Mouse (Mus musculus) MEL (cell line): ENCODE results near the gene Slc25a44. TPM values are rescaled to one million over a fixed set of nuclear protein-coding genes. Genes with fewer than 3 reads are reported as not detected.
A peak's percentile ranks its signal among the peaks of the same experiment; 100 is the strongest.
"Not testable (repeated sequence)": the region's sequence is repeated elsewhere in the genome, so short reads cannot be mapped to it uniquely, and the experiment has no call there.

Experiments
- DNase-seq: peaks from one replicate; pipeline ENCODE4 v3.0.0; 2011; ENCODE audit warnings: low read depth, low spot score
- H3K27ac ChIP-seq: 2 replicates; pipeline ENCODE4 v1.5.1; 2012; ENCODE audit warnings: low read depth, mild to moderate bottlenecking, control low read depth, low read length, moderate library complexity; ENCODE audit not compliant: control insufficient read depth
- H3K27me3 ChIP-seq, 2 experiments: fragments of 150-350 bp in 1 of 2; sonication (generic) in 1 of 2; 2 replicates each; pipeline ENCODE4 v1.6.1; 2012; ENCODE audit warnings: low read length in 2 of 2, mild to moderate bottlenecking in 2 of 2, improper control_type of control experiment in 1 of 2, moderate library complexity in 1 of 2; ENCODE audit not compliant: insufficient read depth in 2 of 2, control insufficient read depth in 1 of 2
- H3K36me3 ChIP-seq, 2 experiments: 2 replicates each; pipeline ENCODE4 v1.6.1; 2012 to 2014; ENCODE audit warnings: low read length in 2 of 2, improper control_type of control experiment in 1 of 2, inconsistent platforms in 1 of 2, mild to moderate bottlenecking in 1 of 2; ENCODE audit not compliant: insufficient read depth in 2 of 2, control insufficient read depth in 1 of 2
- H3K4me1 ChIP-seq, 2 experiments: fragments of 150-350 bp in 1 of 2; sonication (generic) in 1 of 2; 2 replicates each; pipeline ENCODE4 v1.6.1; 2012; ENCODE audit warnings: low read length in 2 of 2, improper control_type of control experiment in 1 of 2, mild to moderate bottlenecking in 1 of 2; ENCODE audit not compliant: insufficient read depth in 2 of 2, control insufficient read depth in 1 of 2
- H3K4me3 ChIP-seq, 2 experiments: fragments of 150-350 bp in 1 of 2; sonication (generic) in 1 of 2; 2 replicates each; pipeline ENCODE4 v1.5.1; 2012; ENCODE audit warnings: low read depth in 2 of 2, low read length in 2 of 2, mild to moderate bottlenecking in 2 of 2, moderate library complexity in 2 of 2, control low read depth in 1 of 2, improper control_type of control experiment in 1 of 2; ENCODE audit not compliant: control insufficient read depth in 1 of 2, insufficient read depth in 1 of 2
- H3K79me2 ChIP-seq: 2 replicates; pipeline ENCODE4 v1.6.1; 2012; ENCODE audit warnings: mild to moderate bottlenecking, low read length, moderate library complexity; ENCODE audit not compliant: control insufficient read depth, poor library complexity, insufficient read depth
- H3K9ac ChIP-seq: 2 replicates; pipeline ENCODE4 v1.6.1; 2012; ENCODE audit warnings: low read depth, mild to moderate bottlenecking, control low read depth, low read length, moderate library complexity; ENCODE audit not compliant: control insufficient read depth, poor library complexity, severe bottlenecking
- H3K9me3 ChIP-seq: fragments of 150-350 bp; sonication (generic); replicated peaks from 2 replicates; pipeline ENCODE4 v1.6.1; 2012; ENCODE audit warnings: mild to moderate bottlenecking, low read length, improper control_type of control experiment, moderate library complexity; ENCODE audit not compliant: insufficient read depth
- POLR2A ChIP-seq, 2 experiments: IDR thresholded peaks; 2 replicates each; pipeline ENCODE4 v1.6.1; 2011 to 2012; ENCODE audit warnings: low read length in 2 of 2, mild to moderate bottlenecking in 2 of 2, control low read depth in 1 of 2, improper control_type of control experiment in 1 of 2, low read depth in 1 of 2, moderate library complexity in 1 of 2; ENCODE audit not compliant: control insufficient read depth in 1 of 2, insufficient read depth in 1 of 2, poor library complexity in 1 of 2
- TBP ChIP-seq: IDR thresholded peaks from 2 replicates; pipeline ENCODE4 v1.8.0; 2011; ENCODE audit warnings: low read depth, low read length, improper control_type of control experiment
- ZMIZ1 ChIP-seq: IDR thresholded peaks from 2 replicates; pipeline ENCODE4 v1.6.1; 2012; ENCODE audit warnings: low read depth, mild to moderate bottlenecking, inconsistent platforms, low read length, improper control_type of control experiment, moderate library complexity
- polyA plus RNA-seq, 2 experiments: library from polyadenylated mRNA; stranded (reverse) in 1 of 2; unstranded in 1 of 2; fragments of >175 nt in 1 of 2; fragments of >200 nt in 1 of 2; gene quantifications; 2 replicates each; pipeline versions ENCODE4 v1.2.1 to v1.2.4; 2012; ENCODE audit warnings: low replicate concordance in 2 of 2, low read depth in 1 of 2; ENCODE audit not compliant: insufficient read length in 2 of 2, insufficient read depth in 1 of 2, missing spikeins in 1 of 2
- total RNA-seq: library from RNA; depleted of rRNA; stranded (reverse); fragments of 300-350 nt; gene quantifications from 2 replicates; pipeline ENCODE4 v1.2.3, GENCODE M21; 2012

Slc25a44 gene
- total and polyA plus RNA-seq, 3 experiments = 30.5 to 34.6 TPM; not detected in 1

DNA sequence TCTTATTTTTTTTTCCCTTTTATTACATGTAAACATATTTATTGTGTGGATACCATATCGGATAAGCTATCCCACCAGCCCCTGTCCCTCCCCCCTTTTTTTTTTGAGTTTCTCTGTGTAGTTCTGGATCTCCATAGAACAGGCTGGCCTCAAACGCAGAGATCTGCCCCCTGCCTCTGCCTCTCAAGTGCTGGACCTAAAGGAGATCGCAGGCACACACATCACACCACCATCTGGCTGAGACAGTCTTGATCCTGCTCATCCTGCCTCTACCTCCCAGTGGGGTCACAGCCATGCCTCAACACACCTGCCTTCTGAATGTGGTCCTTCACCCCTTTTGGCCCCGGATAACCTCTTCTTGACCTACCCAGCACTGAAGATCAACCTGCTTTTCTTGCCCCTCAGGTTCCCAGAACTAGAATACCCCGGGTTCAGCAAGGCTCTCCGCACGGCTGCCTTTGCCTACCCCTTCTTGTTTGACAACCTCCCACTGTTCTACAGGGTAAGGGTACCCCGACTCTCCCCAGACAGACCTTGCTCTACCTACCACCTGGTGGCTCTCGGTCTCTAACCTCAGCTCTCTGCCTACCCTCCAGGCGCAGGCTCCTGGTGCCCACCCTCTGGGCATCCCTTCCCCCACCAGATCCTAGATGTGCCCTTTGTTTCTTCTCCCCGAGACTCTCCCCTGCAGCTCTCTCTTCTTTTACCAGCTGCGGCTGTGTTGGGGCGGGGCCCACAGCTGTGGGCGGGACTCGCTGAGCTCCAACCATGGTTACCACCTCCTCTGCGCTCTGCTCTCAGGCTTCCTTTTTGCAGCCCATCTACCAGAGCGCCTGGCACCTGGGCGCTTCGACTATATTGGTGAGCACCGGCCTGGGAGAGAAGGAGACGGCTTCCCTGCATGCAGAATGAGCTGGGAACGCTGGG, 43.3 kb downstream of the Slc25a44 start:
- H3K9me3 ChIP-seq, H3K27ac ChIP-seq, H3K27me3 ChIP-seq, H3K79me2 ChIP-seq, H3K36me3 ChIP-seq, H3K4me1 ChIP-seq: not testable (repeated sequence)
- DNase-seq = peak; percentile 74
- H3K4me3 ChIP-seq = peak overlapping the region; percentile 16 to 47; a peak in 2 of 4 replicates
- peak overlapping the region; percentile 35; the same call in 1 of the 2 replicates for H3K9ac ChIP-seq

DNA sequence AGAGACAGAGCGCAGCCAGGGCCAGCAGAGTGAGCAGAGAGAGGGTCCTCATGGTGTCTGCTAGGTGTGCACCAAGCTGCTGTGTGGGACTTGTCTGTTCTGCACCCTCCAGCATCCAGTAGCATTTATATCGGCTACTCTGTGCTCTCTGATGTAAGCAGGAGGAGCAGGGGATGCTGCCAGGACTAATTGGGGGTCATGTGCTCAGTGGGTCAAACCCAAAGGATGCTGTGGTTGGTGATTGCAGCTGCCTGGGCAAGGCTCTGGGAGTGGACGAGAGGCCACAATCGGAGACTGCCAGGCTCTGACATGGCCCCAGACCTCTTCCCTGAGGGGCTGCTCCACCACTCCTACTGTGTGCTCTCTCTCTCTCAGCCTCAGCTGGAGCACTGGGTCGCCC, 46.3 kb downstream of the Slc25a44 start, which contains the start of gene Bglap2:
Gene Bglap2 (minus strand): TSS at position 101 of the 400 bp plus-strand sequence.
- H3K79me2 ChIP-seq, H3K27ac ChIP-seq, H3K36me3 ChIP-seq, H3K4me1 ChIP-seq, DNase-seq, H3K4me3 ChIP-seq, H3K9me3 ChIP-seq, H3K9ac ChIP-seq, H3K27me3 ChIP-seq: not testable (repeated sequence)

DNA sequence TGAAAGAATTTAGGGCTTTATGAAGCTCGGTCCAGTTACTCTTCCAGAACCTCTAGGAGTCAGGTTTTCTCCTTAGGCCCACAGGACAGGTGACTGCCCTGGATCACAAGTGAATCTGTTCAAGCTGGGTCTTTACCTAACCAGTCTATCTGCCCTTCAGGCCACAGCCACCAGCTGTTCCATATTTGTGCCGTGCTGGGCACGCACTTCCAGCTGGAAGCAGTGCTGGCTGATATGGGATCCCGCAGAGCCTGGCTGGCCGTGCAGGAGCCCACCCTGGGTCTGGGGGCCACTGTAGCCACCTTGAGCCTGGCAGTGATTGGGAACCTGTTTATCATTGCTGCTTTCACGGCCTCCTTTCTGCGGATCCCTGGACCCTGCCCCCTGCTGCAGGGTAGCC, 48.3 kb downstream of the Slc25a44 start:
- not testable (repeated sequence) for H3K27ac ChIP-seq, H3K9me3 ChIP-seq, DNase-seq, H3K9ac ChIP-seq, H3K4me1 ChIP-seq, H3K79me2 ChIP-seq, H3K36me3 ChIP-seq, H3K4me3 ChIP-seq, H3K27me3 ChIP-seq

DNA sequence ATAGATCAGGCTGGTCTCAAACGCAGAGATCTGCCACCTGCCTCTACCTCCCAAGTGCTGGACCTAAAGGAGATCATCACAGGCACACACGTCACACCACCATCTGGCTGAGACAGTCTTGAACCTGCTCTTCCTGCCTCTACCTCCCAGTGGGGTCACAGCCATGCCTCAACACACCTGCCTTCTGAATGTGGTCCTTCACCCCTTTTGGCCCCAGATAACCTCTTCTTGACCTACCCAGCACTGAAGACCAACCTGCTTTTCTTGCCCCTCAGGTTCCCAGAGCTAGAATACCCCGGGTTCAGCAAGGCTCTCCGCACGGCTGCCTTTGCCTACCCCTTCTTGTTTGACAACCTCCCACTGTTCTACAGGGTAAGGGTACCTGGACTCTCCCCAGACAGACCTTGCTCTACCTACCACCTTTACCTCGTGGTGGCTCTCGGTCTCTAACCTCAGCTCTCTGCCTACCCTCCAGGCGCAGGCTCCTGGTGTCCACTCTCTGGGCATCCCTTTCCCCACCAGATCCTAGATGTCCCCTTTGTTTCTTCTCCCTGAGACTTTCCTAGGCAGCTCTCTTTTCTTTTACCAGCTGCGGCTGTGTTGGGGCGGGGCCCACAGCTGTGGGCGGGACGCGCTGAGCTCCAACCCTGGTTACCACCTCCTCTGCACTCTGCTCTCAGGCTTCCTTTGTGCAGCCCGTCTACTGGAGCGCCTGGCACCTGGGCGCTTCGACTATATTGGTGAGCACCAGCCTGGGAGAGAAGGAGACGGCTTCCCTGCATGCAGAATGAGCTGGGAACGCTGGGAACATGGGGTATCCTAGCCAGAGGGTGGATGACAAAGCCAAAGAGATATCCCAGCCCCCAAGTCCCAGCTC, 49.0 kb downstream of the Slc25a44 start:
- not testable (repeated sequence) for H3K27me3 ChIP-seq, H3K79me2 ChIP-seq, H3K4me1 ChIP-seq, H3K36me3 ChIP-seq, H3K9me3 ChIP-seq, H3K27ac ChIP-seq
- peak in 1 of 2 experiments; percentile 55; a peak in 1 of 4 replicates for TF ChIP-seq POLR2A (IDR thresholded peaks at IDR 0.05; ENCODE audit: control insufficient read depth in 1 of 2, insufficient read depth in 1 of 2, low read depth in 1 of 2, low read length in 2 of 2, poor library complexity in 1 of 2)
- TF ChIP-seq ZMIZ1 = peak; percentile 70; the same call in 1 of the 2 replicates
- peak; percentile 83 for TF ChIP-seq TBP
- peak overlapping the region; percentile 47; the same call in 1 of the 2 replicates for H3K9ac ChIP-seq
- peak; percentile 75 for DNase-seq
- H3K4me3 ChIP-seq = peak overlapping the region; percentile 25 to 31; a peak in 3 of 4 replicates

DNA sequence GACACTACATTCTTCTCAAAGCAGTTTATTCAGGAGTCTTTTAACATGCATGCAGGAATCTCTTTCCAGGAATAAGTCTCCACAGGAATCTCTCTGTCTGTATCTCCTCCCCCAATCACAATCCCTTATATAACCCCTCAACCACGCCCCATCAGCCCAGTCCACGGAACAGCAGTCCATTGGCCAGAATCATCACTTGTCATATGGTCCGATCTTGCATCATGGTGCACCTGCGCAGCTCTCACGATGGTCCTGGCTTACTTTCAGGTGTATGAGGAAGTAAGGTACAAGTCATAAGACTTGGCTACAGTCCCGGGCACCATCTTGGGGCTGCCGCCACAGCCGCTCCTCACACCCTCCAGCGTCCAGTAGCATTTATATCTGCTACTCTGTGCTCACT, 52.3 kb downstream of the Slc25a44 start, which contains the start of gene Bglap3:
Gene Bglap3 (minus strand): TSS at position 101 of the 400 bp plus-strand sequence.
- not testable (repeated sequence) for H3K4me3 ChIP-seq, H3K36me3 ChIP-seq, H3K79me2 ChIP-seq, H3K27ac ChIP-seq, H3K9me3 ChIP-seq, H3K27me3 ChIP-seq, H3K4me1 ChIP-seq, H3K9ac ChIP-seq, DNase-seq

DNA sequence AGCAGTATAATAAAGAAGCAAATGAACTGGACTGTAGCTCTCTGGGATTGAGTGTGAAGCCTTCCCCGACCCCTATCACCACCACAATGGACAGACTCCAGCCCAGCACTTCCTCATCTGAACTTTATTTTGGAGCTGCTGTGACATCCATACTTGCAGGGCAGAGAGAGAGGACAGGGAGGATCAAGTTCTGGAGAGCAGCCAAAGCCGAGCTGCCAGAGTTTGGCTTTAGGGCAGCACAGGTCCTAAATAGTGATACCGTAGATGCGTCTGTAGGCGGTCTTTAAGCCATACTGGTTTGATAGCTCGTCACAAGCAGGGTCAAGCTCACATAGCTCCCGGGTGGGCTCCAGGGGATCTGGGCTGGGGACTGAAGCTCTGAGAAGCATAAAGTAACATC, 56.4 kb downstream of the Slc25a44 start:
- H3K9me3 ChIP-seq, H3K9ac ChIP-seq, H3K27ac ChIP-seq, H3K4me1 ChIP-seq, H3K36me3 ChIP-seq, H3K27me3 ChIP-seq, DNase-seq, H3K4me3 ChIP-seq, H3K79me2 ChIP-seq: not testable (repeated sequence)
